Mouse (Mus musculus): ENCODE data around the gene Sugp2. TPM values are rescaled to one million over a fixed set of nuclear protein-coding genes. Genes with fewer than 3 reads are reported as not detected.
A peak's percentile ranks its signal among the peaks of the same experiment; 100 is the strongest.

Gene Sugp2
- polyA plus RNA-seq, 1 experiment from 2014 or later: 75.8 TPM

GRCm38 (mm10) chr8:70285304-70285703 is 51.3 kb downstream of the Sugp2 start:
- ATAC-seq (ENCODE audit: low FRiP score): no peak

DNA sequence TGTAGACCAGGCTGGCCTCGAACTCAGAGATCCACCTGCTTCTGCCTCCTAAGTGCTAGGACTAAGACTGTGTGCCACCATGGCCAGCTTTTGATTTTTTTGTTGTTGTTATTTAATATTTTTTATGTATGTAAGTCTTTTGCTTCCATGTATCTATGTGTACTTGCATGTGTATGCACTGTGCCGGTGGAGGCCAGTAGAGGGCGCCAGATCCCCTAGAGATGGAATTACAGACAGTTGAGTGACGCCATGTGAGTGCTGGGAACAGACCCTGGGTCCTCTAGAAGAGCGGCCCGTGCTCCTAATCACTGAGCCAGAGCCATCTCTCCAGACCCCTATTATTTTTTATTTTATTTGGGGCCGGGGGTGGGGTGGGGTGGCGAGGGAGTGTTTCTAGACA is 52.7 kb downstream of the Sugp2 start:
- Histone ChIP-seq H3K4me2 (replicated peaks) (no peak overlapping the region), H3K27me3 (no peaks in the 10 kb centered on the region), H3K36me3 (peaks cover 63% of the 10 kb centered on the region), H3K9me3 (replicated peaks) (no peaks in the 10 kb centered on the region), H3K4me1 (peaks cover 18% of the 10 kb centered on the region), H3K4me3 (no peak overlapping the region), H3K27ac (no peak overlapping the region), H3K9ac (no peak overlapping the region)
- ATAC-seq (ENCODE audit: low FRiP score): no peak
- WGBS: 93% methylated on average over 8 of the region's 8 CpGs

More at GRCm38 (mm10) chr8:70285304-70285703, 51.3 kb downstream of the Sugp2 start:
- Histone ChIP-seq H3K4me2 (replicated peaks) (no peak overlapping the region), H3K9me3 (replicated peaks) (no peaks in the 10 kb centered on the region), H3K4me1 (peaks cover 18% of the 10 kb centered on the region), H3K9ac (no peak overlapping the region), H3K36me3 (peaks cover 49% of the 10 kb centered on the region), H3K4me3 (no peak overlapping the region), H3K27me3 (no peaks in the 10 kb centered on the region), H3K27ac (no peak overlapping the region)
- WGBS: 98% methylated on average over 15 of the region's 15 CpGs

DNA sequence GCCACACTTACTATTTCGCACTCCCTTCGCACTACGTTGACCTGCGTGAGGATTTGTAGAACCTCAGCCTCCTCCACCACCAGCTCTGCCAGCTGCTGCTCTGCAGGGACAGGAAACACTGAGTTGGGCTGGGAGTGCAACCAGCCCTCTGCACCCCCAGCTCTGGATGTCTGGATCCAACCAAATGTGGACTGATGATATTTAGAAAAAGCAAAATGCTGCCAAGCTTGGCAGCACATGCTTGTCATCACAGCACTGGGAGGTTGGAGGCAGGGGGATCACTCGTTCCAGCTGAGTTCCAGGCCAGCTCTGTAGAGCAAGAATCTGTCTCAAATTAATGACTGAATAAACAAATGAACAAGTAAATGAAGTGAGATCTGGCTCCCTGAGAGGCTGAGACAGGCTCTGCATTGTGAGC is 60.0 kb downstream of the Sugp2 start:
- Histone ChIP-seq H3K9ac (no peak overlapping the region), H3K27ac (no peak overlapping the region), H3K9me3 (replicated peaks) (no peaks in the 10 kb centered on the region), H3K36me3 (peaks cover 91% of the 10 kb centered on the region), H3K4me2 (replicated peaks) (no peak overlapping the region), H3K27me3 (no peaks in the 10 kb centered on the region), H3K4me3 (no peak overlapping the region), H3K4me1 (no peaks in the 10 kb centered on the region)
- no peak for ATAC-seq (ENCODE audit: low FRiP score)
- WGBS: 82% methylated on average over 5 of the region's 5 CpGs

DNA sequence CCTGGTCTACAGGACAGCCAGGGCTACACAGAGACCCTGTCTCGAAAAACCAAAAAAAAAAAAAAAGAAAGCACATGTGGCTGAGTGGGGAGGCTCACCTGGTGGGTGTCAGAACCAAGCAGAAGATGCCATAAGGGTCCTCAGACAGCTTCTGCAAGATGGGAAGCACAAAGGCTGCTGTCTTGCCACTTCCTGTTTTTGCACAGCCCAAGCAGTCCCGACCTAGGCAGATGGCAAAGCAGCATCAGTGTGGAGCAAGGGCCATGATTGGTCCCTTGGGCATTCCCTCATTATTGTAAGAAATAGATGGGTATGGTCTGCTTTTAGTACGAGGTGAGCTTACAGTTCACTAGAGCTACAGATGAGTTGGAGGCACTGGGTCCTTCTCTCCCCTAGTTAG is 66.9 kb downstream of the Sugp2 start:
- 0 out of 2 replicates have a peak overlapping the region, but pooled peaks have one; percentile 93 for H3K4me2 ChIP-seq (replicated peaks)

DNA sequence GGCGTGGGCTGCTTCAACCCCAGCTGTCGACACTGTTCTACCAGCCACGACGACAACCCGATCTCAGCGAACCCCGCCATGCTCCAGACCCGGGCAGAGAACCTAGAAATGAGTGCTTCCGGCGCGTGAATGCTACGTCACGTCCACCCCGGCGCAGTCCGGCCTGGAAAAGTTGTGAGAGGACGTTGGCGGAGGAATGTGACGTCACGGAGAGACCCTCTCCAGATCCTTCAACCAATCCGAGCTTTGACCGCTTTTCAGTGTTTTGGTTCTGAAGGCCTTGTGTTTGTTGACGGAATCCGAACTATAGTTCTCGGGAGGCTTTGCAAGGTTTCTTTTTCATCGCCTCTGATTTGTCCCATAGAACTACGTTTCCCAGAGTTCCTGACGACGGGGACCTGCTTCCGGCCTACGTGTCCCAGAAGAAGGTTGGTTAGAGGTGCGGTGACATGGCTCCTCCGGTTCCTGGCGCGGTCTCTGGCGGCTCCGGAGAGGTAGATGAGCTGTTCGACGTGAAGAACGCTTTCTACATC is 68.4 kb downstream of the Sugp2 start, which contains the start of the genes Ddx49 and Cope:
TSS of gene Ddx49 (minus strand) at position 132 of the 533 bp plus-strand sequence.
TSS of gene Cope (plus strand) at position 161 of the 533 bp plus-strand sequence.
- under 1% methylated on average over 40 of the region's 40 CpGs for WGBS
- Histone ChIP-seq H3K9ac (peak within 1 kb of the TSS; percentile 81), H3K4me2 (replicated peaks) (peak within 1 kb of the TSS; percentile 93), H3K4me3 (peak within 1 kb of the TSS; percentile 82), H3K27ac (peak within 1 kb of the TSS; percentile 62; the same call in 1 of the 2 replicates), H3K9me3 (replicated peaks) (no peaks in the 10 kb centered on the region), H3K27me3 (no peaks in the 10 kb centered on the region), H3K4me1 (peaks cover 22% of the 10 kb centered on the region), H3K36me3 (peaks cover 50% of the 10 kb centered on the region)
- peak; percentile 92 for ATAC-seq (ENCODE audit: low FRiP score)

More for the DNA sequence above, 66.9 kb downstream of the Sugp2 start:
- ATAC-seq (ENCODE audit: low FRiP score): no peak
- Histone ChIP-seq H3K27ac (no peak overlapping the region), H3K27me3 (no peaks in the 10 kb centered on the region), H3K36me3 (peaks cover 54% of the 10 kb centered on the region), H3K4me1 (peaks cover 22% of the 10 kb centered on the region), H3K9me3 (replicated peaks) (no peaks in the 10 kb centered on the region), H3K9ac (no peak overlapping the region), H3K4me3 (no peak overlapping the region)
- WGBS: 82% methylated on average over 3 of the region's 3 CpGs

DNA sequence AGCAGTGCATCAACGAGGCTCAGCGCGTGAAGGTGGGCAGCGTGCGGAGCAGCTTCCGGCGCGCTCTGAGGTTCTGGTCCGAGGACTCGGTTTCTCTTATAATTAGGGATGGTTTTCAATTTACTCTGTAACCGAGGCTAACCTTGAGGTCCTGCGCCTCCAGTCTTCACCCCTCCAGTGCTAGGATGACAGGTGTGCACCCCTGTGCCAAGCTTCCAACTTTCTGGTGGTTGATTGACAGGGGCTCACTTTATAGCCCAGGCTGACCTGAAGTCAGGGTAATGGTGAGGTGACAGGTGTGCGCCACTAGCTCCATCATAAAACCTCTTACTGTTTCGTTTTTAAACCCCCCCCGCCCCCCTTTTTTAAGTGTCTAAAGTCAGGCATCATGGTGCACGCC is 68.9 kb downstream of the Sugp2 start:
- Histone ChIP-seq H3K27me3 (no peaks in the 10 kb centered on the region), H3K9ac (peak overlapping the region; percentile 81), H3K36me3 (peaks cover 50% of the 10 kb centered on the region), H3K4me3 (peak overlapping the region; percentile 82), H3K4me1 (peaks cover 22% of the 10 kb centered on the region), H3K27ac (peak overlapping the region; percentile 62; the same call in 1 of the 2 replicates), H3K4me2 (replicated peaks) (peak overlapping the region; percentile 93), H3K9me3 (replicated peaks) (no peaks in the 10 kb centered on the region)
- peak; percentile 41; the same call in 1 of the 2 replicates for ATAC-seq (ENCODE audit: low FRiP score)
- WGBS: 4% methylated on average over 16 of the region's 16 CpGs

DNA sequence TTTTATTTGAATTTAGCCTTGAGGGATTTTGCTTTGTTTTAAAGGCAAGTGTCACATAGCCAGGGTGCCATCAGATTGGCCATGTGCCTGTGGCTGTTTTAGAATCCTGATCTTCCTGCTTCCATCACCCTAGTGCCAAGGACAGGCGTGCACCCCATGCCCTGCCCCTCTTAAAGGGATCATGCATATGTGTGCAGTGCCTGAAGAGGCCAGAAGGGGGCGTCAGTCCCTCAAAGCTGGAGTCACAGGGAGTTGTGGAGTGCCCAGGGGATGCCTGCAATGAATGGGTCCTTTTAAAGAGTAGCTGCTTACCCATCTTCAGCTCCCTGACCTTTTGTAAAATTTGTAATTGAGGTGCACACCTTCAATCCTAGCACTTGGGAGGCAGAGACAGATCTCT is 75.3 kb downstream of the Sugp2 start:
- no peak for ATAC-seq (ENCODE audit: low FRiP score)
- no peak overlapping the region for H3K4me3 ChIP-seq
- no peak overlapping the region for H3K9ac ChIP-seq
- no peaks in the 10 kb centered on the region for H3K4me1 ChIP-seq
- H3K4me2 ChIP-seq (replicated peaks): no peak overlapping the region
- H3K9me3 ChIP-seq (replicated peaks): no peaks in the 10 kb centered on the region
- 30% methylated on average over 2 of the region's 2 CpGs for WGBS
- no peaks in the 10 kb centered on the region for H3K27me3 ChIP-seq
- H3K27ac ChIP-seq: no peak overlapping the region
- peaks cover 84% of the 10 kb centered on the region for H3K36me3 ChIP-seq

DNA sequence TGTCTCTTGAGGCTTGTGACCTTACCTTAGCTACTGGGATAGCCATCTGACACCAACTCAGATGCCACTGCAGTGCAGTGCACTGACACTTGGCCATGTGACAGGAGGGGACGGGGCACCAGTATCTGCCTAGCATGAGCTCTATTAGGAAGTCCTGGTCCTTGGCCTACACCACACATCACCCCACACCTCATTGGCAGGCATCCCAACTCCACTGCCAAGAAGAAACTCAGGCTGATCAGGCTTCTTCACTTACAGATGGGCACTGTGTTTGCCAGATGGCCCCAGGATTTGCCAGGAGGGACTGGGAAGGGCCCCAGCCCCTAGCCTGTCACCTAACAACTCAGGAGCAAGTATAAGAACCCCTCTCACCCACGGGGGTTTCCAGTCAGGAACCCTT is 79.4 kb downstream of the Sugp2 start:
- Histone ChIP-seq H3K36me3 (peaks cover 46% of the 10 kb centered on the region), H3K27ac (no peak overlapping the region), H3K4me1 (peaks cover 35% of the 10 kb centered on the region), H3K9ac (no peak overlapping the region), H3K9me3 (replicated peaks) (no peaks in the 10 kb centered on the region), H3K4me3 (no peak overlapping the region), H3K4me2 (replicated peaks) (no peak overlapping the region), H3K27me3 (no peaks in the 10 kb centered on the region)
- no peak for ATAC-seq (ENCODE audit: low FRiP score)
- WGBS: 95% methylated on average over 2 of the region's 2 CpGs

GRCm38 (mm10) chr8:70315624-70316510 is 81.8 kb downstream of the Sugp2 start, which contains the start of gene Cers1:
Gene Cers1, plus strand, starts transcription at chr8:70315775.
- 2% methylated on average over 65 of the region's 66 CpGs for WGBS
- ATAC-seq (ENCODE audit: low FRiP score): peak; percentile 54
- Histone ChIP-seq H3K4me3 (peak within 1 kb of the TSS; percentile 52), H3K27ac (peak within 1 kb of the TSS; percentile 93), H3K9ac (peak within 1 kb of the TSS; percentile 78), H3K4me1 (peaks cover 35% of the 10 kb centered on the region), H3K36me3 (peaks cover 31% of the 10 kb centered on the region), H3K9me3 (replicated peaks) (no peaks in the 10 kb centered on the region), H3K4me2 (replicated peaks) (peak within 1 kb of the TSS; percentile 73), H3K27me3 (no peaks in the 10 kb centered on the region)

DNA sequence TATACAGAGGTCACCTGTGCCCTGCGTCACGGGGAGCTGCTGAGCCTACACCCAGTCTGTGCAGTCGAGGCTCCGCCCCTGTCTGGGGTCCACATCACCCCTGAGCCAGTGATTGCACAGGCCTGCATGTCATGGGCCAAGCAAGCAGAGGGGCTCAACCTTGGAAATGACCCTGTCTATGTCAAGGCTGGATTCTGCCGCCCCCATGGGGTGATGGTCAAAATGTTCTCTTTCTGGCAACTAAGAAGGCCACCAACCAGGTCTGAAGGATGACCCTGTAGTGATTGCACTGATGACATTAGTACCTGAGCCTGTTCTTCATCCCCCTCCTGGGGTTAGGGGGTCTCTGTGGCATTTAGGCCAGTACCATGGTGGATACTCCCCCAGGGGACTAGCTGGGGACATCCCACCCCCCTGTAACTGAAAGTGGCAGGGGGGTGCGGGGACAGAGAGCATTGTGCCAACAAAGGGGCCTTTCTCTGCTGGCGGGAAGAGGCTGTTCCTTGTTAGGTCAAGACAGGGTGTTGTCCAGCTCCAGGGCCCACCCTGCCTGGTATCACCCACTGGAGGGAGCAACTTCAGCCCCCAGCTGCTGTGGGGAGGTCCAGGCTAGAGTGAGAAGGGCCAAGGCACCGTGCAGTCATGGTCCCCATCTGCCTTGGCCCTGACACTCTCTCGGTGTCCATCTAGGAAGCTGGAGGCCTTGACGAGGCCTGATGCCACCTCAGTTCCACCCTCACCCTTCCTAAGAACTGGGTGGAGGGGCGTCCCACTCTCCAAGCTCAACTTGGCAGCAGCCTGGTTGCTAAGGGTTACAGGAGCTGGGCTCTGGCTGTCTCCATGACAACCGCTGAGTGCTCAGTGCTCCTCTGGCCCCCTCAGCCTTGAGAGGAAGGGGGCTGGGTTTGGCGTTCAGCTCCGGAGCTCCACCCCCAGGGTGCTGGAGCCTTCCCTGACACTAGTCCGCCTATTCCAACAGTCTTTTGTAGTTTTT is 82.8 kb downstream of the Sugp2 start:
- 12% methylated on average over 15 of the region's 15 CpGs for WGBS
- Histone ChIP-seq H3K9ac (peak overlapping the region; percentile 78), H3K27me3 (no peaks in the 10 kb centered on the region), H3K4me3 (peak overlapping the region; percentile 52), H3K4me1 (peaks cover 35% of the 10 kb centered on the region), H3K4me2 (replicated peaks) (peak overlapping the region; percentile 73), H3K36me3 (peaks cover 25% of the 10 kb centered on the region), H3K27ac (peak overlapping the region; percentile 93), H3K9me3 (replicated peaks) (no peaks in the 10 kb centered on the region)
- peak; percentile 89 for ATAC-seq (ENCODE audit: low FRiP score)

GRCm38 (mm10) chr8:70317872-70318271 is 83.8 kb downstream of the Sugp2 start:
- H3K4me1 ChIP-seq: peaks cover 35% of the 10 kb centered on the region
- peaks cover 19% of the 10 kb centered on the region for H3K36me3 ChIP-seq
- ATAC-seq (ENCODE audit: low FRiP score): no peak
- WGBS: 78% methylated on average over 5 of the region's 5 CpGs
- H3K9ac ChIP-seq: peak overlapping the region; percentile 78
- no peak overlapping the region; the same call in 1 of the 2 replicates for H3K4me3 ChIP-seq
- H3K27ac ChIP-seq: peak overlapping the region; percentile 93
- peak overlapping the region; percentile 73 for H3K4me2 ChIP-seq (replicated peaks)
- H3K27me3 ChIP-seq: no peaks in the 10 kb centered on the region
- no peaks in the 10 kb centered on the region for H3K9me3 ChIP-seq (replicated peaks)
